18 mouse cellular contexts compared by ENCODE assay signal in the genomic region with DNA sequence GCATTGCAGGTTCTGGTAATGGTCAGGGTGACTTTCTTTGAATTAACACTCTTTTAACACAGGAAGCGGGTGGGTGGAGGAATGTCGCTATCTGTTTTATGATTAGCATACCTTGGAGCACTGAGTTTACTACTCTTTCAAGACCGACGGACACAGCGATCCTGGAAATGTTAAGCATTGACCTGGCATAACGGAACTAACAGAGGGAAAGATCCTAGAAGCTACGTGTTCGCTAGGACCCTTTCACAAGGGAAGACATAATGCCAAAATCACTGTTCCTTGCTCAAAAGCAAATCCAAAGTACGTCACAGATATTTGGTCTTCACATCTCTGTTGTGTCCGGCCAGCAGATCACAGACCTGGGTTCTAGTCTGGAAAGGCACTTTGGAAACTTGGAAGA.
"Had no signal": no experiment of that assay in that cellular context is flagged by ENCODE, and none has a peak within 500 bp of the region (broad histone marks: within the 10 kb centered on the region; RNA-seq: fewer than 3 reads in every experiment).

No protein-coding gene starts in this region.

- H3K9me3 ChIP-seq: limb, embryonic 12.5 days; liver, embryonic 13.5 days; megakaryocyte, embryonic 14.5 days; midbrain, embryonic 12.5 days; neural tube, embryonic 13.5 days; stomach, embryonic 15.5 days had no signal

- DNase-seq: kidney, postnatal 36 days; layer of hippocampus, adult 9-11 months; layer of hippocampus, postnatal 36 days; liver; liver, embryonic 13.5 days; liver, postnatal 0 days; lung, postnatal 10 days; retina, postnatal 1 day; thymus, adult 2 months; thymus, postnatal 25 days had no signal

- H3K4me2 ChIP-seq: limb, embryonic 12.5 days; liver, embryonic 13.5 days; midbrain, embryonic 12.5 days; neural tube, embryonic 13.5 days; stomach, embryonic 15.5 days had no signal

- H3K4me1 ChIP-seq: limb, embryonic 12.5 days; liver, embryonic 13.5 days; midbrain, embryonic 12.5 days; neural tube, embryonic 13.5 days; stomach, embryonic 15.5 days had no signal

- H3K27me3 ChIP-seq: limb, embryonic 12.5 days; liver, embryonic 13.5 days; megakaryocyte, embryonic 14.5 days; midbrain, embryonic 12.5 days; neural tube, embryonic 13.5 days; stomach, embryonic 15.5 days had no signal

- H3K36me3 ChIP-seq: limb, embryonic 12.5 days; liver, embryonic 13.5 days; midbrain, embryonic 12.5 days; neural tube, embryonic 13.5 days; stomach, embryonic 15.5 days had no signal

- H3K27ac ChIP-seq: kidney, postnatal 0 days; limb, embryonic 12.5 days; liver, embryonic 13.5 days; macrophage; midbrain, embryonic 12.5 days; neural tube, embryonic 13.5 days; stomach, embryonic 15.5 days had no signal

- H3K9ac ChIP-seq: limb, embryonic 12.5 days; liver, embryonic 13.5 days; liver, postnatal 0 days; midbrain, embryonic 12.5 days; neural tube, embryonic 13.5 days; stomach, embryonic 15.5 days had no signal

- ATAC-seq: liver, postnatal 0 days; midbrain, embryonic 16.5 days had no signal

- H3K4me3 ChIP-seq: limb, embryonic 12.5 days; liver, embryonic 13.5 days; megakaryocyte, embryonic 14.5 days; midbrain, embryonic 12.5 days; neural tube, embryonic 13.5 days; stomach, embryonic 15.5 days had no signal
